Comparison of ENCODE assay signal across 8 mouse cellular contexts in the genomic region with DNA sequence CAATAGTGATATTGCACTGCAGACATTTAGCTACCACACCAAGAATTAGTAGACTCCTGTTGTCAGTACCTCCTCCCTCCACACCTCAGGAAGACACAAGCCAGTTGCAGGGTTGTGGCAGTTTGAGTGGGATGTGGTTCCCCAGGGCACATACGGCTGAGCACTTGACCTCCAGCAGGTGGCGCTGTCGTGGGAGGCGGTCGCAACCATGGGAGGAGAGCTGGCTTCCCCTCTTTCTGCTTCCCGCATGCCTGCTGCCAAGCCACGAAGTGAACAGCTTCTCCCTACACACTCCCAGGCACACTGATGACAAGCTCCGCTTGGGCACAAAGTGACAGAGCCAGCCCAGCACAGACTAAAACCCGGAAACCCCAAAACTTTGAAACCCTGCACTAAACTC.
A peak's percentile ranks its signal among the peaks of the same experiment; 100 is the strongest.
DNase-seq lines count a peak whose midpoint lies in the region; ATAC-seq and TF ChIP-seq lines count a peak whose summit lies in the region.

No protein-coding gene starts in this region.

- H3K4me3 ChIP-seq in limb, embryonic 14.5 days (replicated peaks; ENCODE audit: low read length) = no peak overlapping the region
- H3K4me3 ChIP-seq in midbrain, postnatal 0 days (ENCODE audit: low read depth, low read length) = no peak overlapping the region

- H3K9ac ChIP-seq in limb, embryonic 14.5 days (ENCODE audit: low read depth, low read length, severe bottlenecking) = no peak overlapping the region
- H3K9ac ChIP-seq in midbrain, postnatal 0 days (replicated peaks; ENCODE audit: low read length, poor library complexity, severe bottlenecking) = no peak overlapping the region

- 0 out of 2 replicates have a peak overlapping the region, but pooled peaks have one; percentile 22 for H3K27ac ChIP-seq in limb, embryonic 14.5 days (replicated peaks; ENCODE audit: low read depth, low read length)
- no peak overlapping the region for H3K27ac ChIP-seq in midbrain, postnatal 0 days (ENCODE audit: low read depth, low read length)

- peak; percentile 34 for DNase-seq in urinary bladder, adult 2 months (ENCODE audit: low spot score)
- no peak for DNase-seq in urinary bladder, postnatal 10 days (ENCODE audit: low spot score)
- peak; percentile 78 for DNase-seq in embryo, embryonic 10.5 days (ENCODE audit: low spot score)
- peak; percentile 47 to 72 for DNase-seq in heart, adult 18-20 months
- DNase-seq in kidney, adult 11 months = peak; percentile 4
- peak; percentile 18 for DNase-seq in limb, embryonic 14.5 days (ENCODE audit: low spot score)
- DNase-seq in midbrain, postnatal 0 days (ENCODE audit: low spot score) = peak; percentile 53
- DNase-seq in thymus, postnatal 25 days = peak; percentile 23

- no peak for TF ChIP-seq POLR2A in limb, embryonic 14.5 days (IDR thresholded peaks at IDR 0.05; ENCODE audit: borderline replicate concordance, extremely low read depth, insufficient read depth, insufficient read length)

- TF ChIP-seq CTCF in midbrain, postnatal 0 days (IDR thresholded peaks at IDR 0.05) = peak; percentile 82

- H3K27me3 ChIP-seq in limb, embryonic 14.5 days (ENCODE audit: control insufficient read depth, insufficient read depth, low read length) = no peaks in the 10 kb centered on the region
- no peaks in the 10 kb centered on the region for H3K27me3 ChIP-seq in midbrain, postnatal 0 days (ENCODE audit: insufficient read depth, low read length)

- no peak for ATAC-seq in limb, embryonic 14.5 days (ENCODE audit: low FRiP score, low read depth)
- ATAC-seq in midbrain, postnatal 0 days (ENCODE audit: low FRiP score) = peak; percentile 58; the same call in 1 of the 2 replicates

- H3K4me2 ChIP-seq in limb, embryonic 14.5 days (replicated peaks; ENCODE audit: low read depth, low read length, severe bottlenecking) = peak overlapping the region; percentile 21; the same call in 1 of the 2 replicates
- no peak overlapping the region; the same call in 1 of the 2 replicates for H3K4me2 ChIP-seq in midbrain, postnatal 0 days (ENCODE audit: low read depth, low read length, poor library complexity, severe bottlenecking)

- H3K36me3 ChIP-seq in limb, embryonic 14.5 days (ENCODE audit: control insufficient read depth, insufficient read depth, low read length) = no peaks in the 10 kb centered on the region
- H3K36me3 ChIP-seq in midbrain, postnatal 0 days (ENCODE audit: insufficient read depth, low read length) = no peaks in the 10 kb centered on the region

- H3K9me3 ChIP-seq in limb, embryonic 14.5 days (ENCODE audit: control insufficient read depth, low read length) = peaks cover 11% of the 10 kb centered on the region
- peaks cover 7% of the 10 kb centered on the region; the same call in 1 of the 2 replicates for H3K9me3 ChIP-seq in midbrain, postnatal 0 days (ENCODE audit: low read length)

- peaks cover 3% of the 10 kb centered on the region for H3K4me1 ChIP-seq in limb, embryonic 14.5 days (ENCODE audit: control insufficient read depth, insufficient read depth, low read length)
- no peaks in the 10 kb centered on the region for H3K4me1 ChIP-seq in midbrain, postnatal 0 days (ENCODE audit: insufficient read depth, low read length)

- 18% methylated on average over 9 of the region's 9 CpGs for WGBS in limb, embryonic 14.5 days
- WGBS in midbrain, postnatal 0 days = 19% methylated on average over 9 of the region's 9 CpGs
